Mouse (Mus musculus): ENCODE measurements around the gene Eif2b5.

- TF ChIP-seq POLR2A (IDR thresholded peaks at IDR 0.05; ENCODE audit: low read depth, low read length) = no peak
- TF ChIP-seq CTCF (conservative IDR thresholded peaks at IDR 0.05; ENCODE audit: insufficient read depth, insufficient read length, low read depth, low read length) = no peak; the same call in 1 of the 2 replicates
Measured at GRCm38 (mm10) chr16:20490581-20490980, 8.0 kb upstream of the Eif2b5 start.

All from kidney, adult 2 months (tissue).